Mouse (Mus musculus): ENCODE measurements around the gene Snx10. TPM values are rescaled to one million over a fixed set of nuclear protein-coding genes. Genes with fewer than 3 reads are reported as not detected.
"Not testable (repeated sequence)": the region's sequence is repeated elsewhere in the genome, so short reads cannot be mapped to it uniquely, and the experiment has no call there.

Snx10 gene
- 13.4 TPM in 2 replicates for polyA plus RNA-seq (2015; fragmentation: Nextera tagmentation; extraction: Ambion mirVana)

GRCm38 (mm10) chr6:51523807-51524320 is at the start of gene Snx10:
Gene Snx10 (plus strand): TSS chr6:51523901.
- no peaks in the 10 kb centered on the region for H3K27me3 ChIP-seq
- ATAC-seq (ENCODE audit: borderline replicate concordance, extremely low read depth, low FRiP score, low TSS enrichment) = no peak
- H3K36me3 ChIP-seq = no peaks in the 10 kb centered on the region
- under 1% methylated on average over 47 of the region's 47 CpGs for WGBS
- peaks cover 10% of the 10 kb centered on the region; the same call in 1 of the 2 replicates for H3K4me1 ChIP-seq
- peak within 1 kb of the TSS; percentile 96 for H3K4me2 ChIP-seq
- no peak within 1 kb of the TSS for H3K27ac ChIP-seq
- peak within 1 kb of the TSS; percentile 55 for H3K9ac ChIP-seq
- no peaks in the 10 kb centered on the region for H3K9me3 ChIP-seq
- H3K4me3 ChIP-seq = peak within 1 kb of the TSS; percentile 67

- no peaks in the 10 kb centered on the region for H3K9me3 ChIP-seq
- H3K36me3 ChIP-seq = peaks cover 72% of the 10 kb centered on the region
- no peak overlapping the region for H3K27ac ChIP-seq
- ATAC-seq (ENCODE audit: borderline replicate concordance, extremely low read depth, low FRiP score, low TSS enrichment) = no peak
- no peak overlapping the region for H3K9ac ChIP-seq
- 90% methylated on average over 4 of the region's 4 CpGs for WGBS
- no peaks in the 10 kb centered on the region for H3K4me1 ChIP-seq
- H3K27me3 ChIP-seq = no peaks in the 10 kb centered on the region
- no peak overlapping the region for H3K4me2 ChIP-seq
- H3K4me3 ChIP-seq = no peak overlapping the region
Measured at GRCm38 (mm10) chr6:51479136-51479731, 44.5 kb upstream of the Snx10 start.

- Histone ChIP-seq H3K4me3 (no peak overlapping the region), H3K36me3 (peaks cover 56% of the 10 kb centered on the region), H3K9ac (no peak overlapping the region), H3K4me2 (no peak overlapping the region), H3K27ac (no peak overlapping the region), H3K4me1 (no peaks in the 10 kb centered on the region), H3K27me3 (no peaks in the 10 kb centered on the region), H3K9me3 (no peaks in the 10 kb centered on the region)
- 89% methylated on average over 8 of the region's 8 CpGs for WGBS
- ATAC-seq (ENCODE audit: borderline replicate concordance, extremely low read depth, low FRiP score, low TSS enrichment) = no peak
Measured at GRCm38 (mm10) chr6:51481548-51481947, 42.2 kb upstream of the Snx10 start.

GRCm38 (mm10) chr6:51483861-51484260 is 39.8 kb upstream of the Snx10 start:
- Histone ChIP-seq H3K4me1 (no peaks in the 10 kb centered on the region), H3K9ac (no peak overlapping the region), H3K27ac (no peak overlapping the region), H3K36me3 (peaks cover 42% of the 10 kb centered on the region), H3K4me3 (no peak overlapping the region), H3K27me3 (no peaks in the 10 kb centered on the region), H3K9me3 (no peaks in the 10 kb centered on the region; the same call in 1 of the 2 replicates), H3K4me2 (no peak overlapping the region)
- 92% methylated on average over 3 of the region's 3 CpGs for WGBS
- no peak for ATAC-seq (ENCODE audit: borderline replicate concordance, extremely low read depth, low FRiP score, low TSS enrichment)

- 89% methylated on average over 8 of the region's 8 CpGs for WGBS
- not testable (repeated sequence) for H3K9me3 ChIP-seq; H3K27ac ChIP-seq; H3K27me3 ChIP-seq; ATAC-seq (ENCODE audit: borderline replicate concordance, extremely low read depth, low FRiP score, low TSS enrichment); H3K4me3 ChIP-seq; H3K9ac ChIP-seq; H3K4me1 ChIP-seq; H3K4me2 ChIP-seq
- H3K36me3 ChIP-seq = peaks cover 35% of the 10 kb centered on the region
Measured at GRCm38 (mm10) chr6:51484556-51484955, 39.1 kb upstream of the Snx10 start.

- ATAC-seq (ENCODE audit: borderline replicate concordance, extremely low read depth, low FRiP score, low TSS enrichment) = no peak
- H3K4me1 ChIP-seq = no peaks in the 10 kb centered on the region
- no peak overlapping the region for H3K4me3 ChIP-seq
- H3K9me3 ChIP-seq = no peaks in the 10 kb centered on the region; the same call in 1 of the 2 replicates
- H3K36me3 ChIP-seq = peaks cover 25% of the 10 kb centered on the region
- no peak overlapping the region for H3K4me2 ChIP-seq
- WGBS = 47% methylated on average over 2 of the region's 2 CpGs
- no peak overlapping the region for H3K27ac ChIP-seq
- no peaks in the 10 kb centered on the region for H3K27me3 ChIP-seq
- no peak overlapping the region for H3K9ac ChIP-seq
Measured at GRCm38 (mm10) chr6:51485646-51486045, 38.1 kb upstream of the Snx10 start.

GRCm38 (mm10) chr6:51486076-51486710 is 37.5 kb upstream of the Snx10 start:
- Histone ChIP-seq H3K4me3 (no peak overlapping the region), H3K4me1 (no peaks in the 10 kb centered on the region), H3K27ac (no peak overlapping the region), H3K9me3 (no peaks in the 10 kb centered on the region; the same call in 1 of the 2 replicates), H3K27me3 (no peaks in the 10 kb centered on the region), H3K4me2 (no peak overlapping the region), H3K9ac (no peak overlapping the region), H3K36me3 (peaks cover 20% of the 10 kb centered on the region)
- WGBS = 38% methylated on average over 7 of the region's 7 CpGs
- ATAC-seq (ENCODE audit: borderline replicate concordance, extremely low read depth, low FRiP score, low TSS enrichment) = no peak

GRCm38 (mm10) chr6:51486731-51487130 is 37.0 kb upstream of the Snx10 start:
- ATAC-seq (ENCODE audit: borderline replicate concordance, extremely low read depth, low FRiP score, low TSS enrichment) = no peak
- H3K27me3 ChIP-seq = no peaks in the 10 kb centered on the region
- no peaks in the 10 kb centered on the region for H3K4me1 ChIP-seq
- no peaks in the 10 kb centered on the region; the same call in 1 of the 2 replicates for H3K9me3 ChIP-seq
- H3K4me2 ChIP-seq = no peak overlapping the region
- H3K27ac ChIP-seq = no peak overlapping the region
- H3K4me3 ChIP-seq = no peak overlapping the region
- H3K9ac ChIP-seq = no peak overlapping the region
- peaks cover 14% of the 10 kb centered on the region for H3K36me3 ChIP-seq
- 88% methylated on average over 5 of the region's 5 CpGs for WGBS

GRCm38 (mm10) chr6:51489787-51490186 is 33.9 kb upstream of the Snx10 start:
- Histone ChIP-seq H3K9me3 (no peaks in the 10 kb centered on the region; the same call in 1 of the 2 replicates), H3K27ac (no peak overlapping the region), H3K4me1 (no peaks in the 10 kb centered on the region), H3K4me3 (no peak overlapping the region), H3K4me2 (no peak overlapping the region), H3K27me3 (no peaks in the 10 kb centered on the region), H3K9ac (no peak overlapping the region), H3K36me3 (no peaks in the 10 kb centered on the region)
- 52% methylated on average over 2 of the region's 2 CpGs for WGBS
- ATAC-seq (ENCODE audit: borderline replicate concordance, extremely low read depth, low FRiP score, low TSS enrichment) = no peak

GRCm38 (mm10) chr6:51497321-51498111 is 26.2 kb upstream of the Snx10 start:
- H3K9me3 ChIP-seq = no peaks in the 10 kb centered on the region
- ATAC-seq (ENCODE audit: borderline replicate concordance, extremely low read depth, low FRiP score, low TSS enrichment) = no peak
- 58% methylated on average over 8 of the region's 8 CpGs for WGBS

GRCm38 (mm10) chr6:51505671-51506070 is 18.0 kb upstream of the Snx10 start:
- no peaks in the 10 kb centered on the region for H3K36me3 ChIP-seq
- H3K9me3 ChIP-seq = no peaks in the 10 kb centered on the region
- H3K27me3 ChIP-seq = no peaks in the 10 kb centered on the region
- no peak overlapping the region for H3K9ac ChIP-seq
- no peaks in the 10 kb centered on the region for H3K4me1 ChIP-seq
- 27% methylated on average over 1 of the region's 1 CpGs for WGBS
- H3K4me2 ChIP-seq = no peak overlapping the region
- no peak for ATAC-seq (ENCODE audit: borderline replicate concordance, extremely low read depth, low FRiP score, low TSS enrichment)
- H3K27ac ChIP-seq = no peak overlapping the region
- H3K4me3 ChIP-seq = no peak overlapping the region

More at GRCm38 (mm10) chr6:51497321-51498111, 26.2 kb upstream of the Snx10 start:
- Histone ChIP-seq H3K27ac (no peak overlapping the region), H3K9ac (no peak overlapping the region), H3K27me3 (no peaks in the 10 kb centered on the region), H3K4me1 (no peaks in the 10 kb centered on the region), H3K4me2 (no peak overlapping the region), H3K4me3 (no peak overlapping the region), H3K36me3 (no peaks in the 10 kb centered on the region)

- no peaks in the 10 kb centered on the region for H3K9me3 ChIP-seq
- H3K9ac ChIP-seq = no peak overlapping the region
- H3K27me3 ChIP-seq = no peaks in the 10 kb centered on the region
- H3K4me3 ChIP-seq = no peak overlapping the region
- ATAC-seq (ENCODE audit: borderline replicate concordance, extremely low read depth, low FRiP score, low TSS enrichment) = no peak
- no peaks in the 10 kb centered on the region for H3K4me1 ChIP-seq
- no peak overlapping the region for H3K27ac ChIP-seq
- no peaks in the 10 kb centered on the region for H3K36me3 ChIP-seq
- 76% methylated on average over 2 of the region's 2 CpGs for WGBS
- no peak overlapping the region for H3K4me2 ChIP-seq
Measured at GRCm38 (mm10) chr6:51507556-51507955, 16.1 kb upstream of the Snx10 start.
